Mouse (Mus musculus) ES-E14 (cell line): ENCODE measurements around the gene Artn. TPM values are rescaled to one million over a fixed set of nuclear protein-coding genes. Genes with fewer than 3 reads are reported as not detected.

ENCODE experiments used
- DNase-seq: peaks from one replicate; pipeline ENCODE4 v3.0.0-alpha.2; 2013; ENCODE audit warnings: low read depth, low spot score
- H3K27ac ChIP-seq: 2 replicates; pipeline ENCODE4 v1.5.1; 2012; ENCODE audit warnings: low read depth, mild to moderate bottlenecking, low read length, moderate library complexity, mixed read lengths; ENCODE audit not compliant: poor library complexity, insufficient read depth, severe bottlenecking
- H3K36me3 ChIP-seq: 2 replicates; pipeline ENCODE4 v1.6.1; 2012; ENCODE audit warnings: mild to moderate bottlenecking, low read length, moderate library complexity, mixed read lengths; ENCODE audit not compliant: control insufficient read depth, poor library complexity, insufficient read depth, severe bottlenecking
- H3K4me1 ChIP-seq, 2 experiments: fragments of 150-350 bp in 1 of 2; sonication (generic) in 1 of 2; 2 replicates each; pipeline ENCODE4 v1.6.1; 2012; ENCODE audit warnings: low read length in 2 of 2, mild to moderate bottlenecking in 1 of 2, mixed read lengths in 1 of 2; ENCODE audit not compliant: control insufficient read depth in 2 of 2, insufficient read depth in 2 of 2, poor library complexity in 1 of 2
- H3K4me3 ChIP-seq, 2 experiments: fragments of 150-350 bp in 1 of 2; sonication (generic) in 1 of 2; 2 replicates each; pipeline ENCODE4 v1.5.1; 2012; ENCODE audit warnings: low read length in 2 of 2, low read depth in 1 of 2, mild to moderate bottlenecking in 1 of 2, mixed read lengths in 1 of 2; ENCODE audit not compliant: insufficient read depth in 1 of 2, poor library complexity in 1 of 2, severe bottlenecking in 1 of 2
- H3K9ac ChIP-seq: 2 replicates; pipeline ENCODE4 v1.6.1; 2012; ENCODE audit warnings: low read depth, mild to moderate bottlenecking, low read length, mixed read lengths; ENCODE audit not compliant: poor library complexity, insufficient read depth, severe bottlenecking
- H3K9me3 ChIP-seq: fragments of 150-350 bp; sonication (generic); 2 replicates; pipeline ENCODE4 v1.6.1; 2012; ENCODE audit warnings: low read depth, mild to moderate bottlenecking, low read length; ENCODE audit not compliant: control insufficient read depth, insufficient read depth
- CHD2 ChIP-seq: IDR thresholded peaks from 2 replicates; pipeline ENCODE4 v1.6.1; 2014; ENCODE audit warnings: mild to moderate bottlenecking, low read depth, low read length, inconsistent platforms
- HCFC1 ChIP-seq: IDR thresholded peaks from 2 replicates; pipeline ENCODE4 v1.6.1; 2012; ENCODE audit warnings: low read length, inconsistent platforms, borderline replicate concordance; ENCODE audit not compliant: insufficient read depth
- MAFK ChIP-seq: IDR thresholded peaks from 2 replicates; pipeline ENCODE4 v1.6.1; 2014; ENCODE audit warnings: mild to moderate bottlenecking, low read depth, low read length, inconsistent platforms; ENCODE audit not compliant: insufficient read depth
- ZC3H11A ChIP-seq: IDR thresholded peaks from 2 replicates; pipeline ENCODE4 v1.6.1; 2012; ENCODE audit warnings: low read depth, mild to moderate bottlenecking, inconsistent platforms, low read length, borderline replicate concordance
- ZNF384 ChIP-seq: IDR thresholded peaks from 2 replicates; pipeline ENCODE4 v1.6.1; 2012; ENCODE audit warnings: low read depth, low read length, inconsistent platforms
- in situ Hi-C, 2 experiments: fragments of 600-800 bp; cut with MboI; formaldehyde crosslinking; loops; one replicate each; pipeline ENCODE4 v1.15.1; 2025; ENCODE audit warnings: low sequenced_read_pairs in 2 of 2, inconsistent platforms in 1 of 2; ENCODE audit not compliant: unreplicated experiment in 2 of 2
- total RNA-seq: library from RNA; depleted of rRNA; stranded (reverse); fragments of 300-350 nt; gene quantifications from 2 replicates; pipeline ENCODE4 v1.2.3, GENCODE M21; 2012

Artn gene
- total RNA-seq, 1 experiment: 0.94 TPM

GRCm38 (mm10) chr4:117914591-117915442 is 14.7 kb downstream of the Artn start, which contains the start of gene Ipo13:
Ipo13 (minus strand) TSS chr4:117914999.
- Histone ChIP-seq H3K27ac (peak within 1 kb of the TSS; percentile 89), H3K9ac (peak within 1 kb of the TSS; percentile 95), H3K4me3 (peak within 1 kb of the TSS; percentile 69 to 91), H3K36me3 (peaks cover 12% of the 10 kb centered on the region), H3K4me1 (peaks cover 0 to 10% of the 10 kb centered on the region in 2 experiments; a peak in 2 of 4 replicates), H3K9me3 (no peaks in the 10 kb centered on the region)
- in situ Hi-C loops: no loop called here
- TF ChIP-seq MAFK (no peak), ZC3H11A (no peak), HCFC1 (peak; percentile 97), ZNF384 (no peak), CHD2 (no peak)
- peak; percentile 90 for DNase-seq

- peak overlapping the region; percentile 95 for H3K9ac ChIP-seq
- peak overlapping the region; percentile 69 to 91 for H3K4me3 ChIP-seq
- TF ChIP-seq HCFC1: no peak
- no peak for TF ChIP-seq ZC3H11A
- TF ChIP-seq ZNF384: no peak
- no peak for TF ChIP-seq CHD2
- TF ChIP-seq MAFK: no peak
- H3K9me3 ChIP-seq: no peaks in the 10 kb centered on the region
- in situ Hi-C loops: no loop called here
- peaks cover 0 to 10% of the 10 kb centered on the region in 2 experiments; a peak in 2 of 4 replicates for H3K4me1 ChIP-seq
- peaks cover 12% of the 10 kb centered on the region for H3K36me3 ChIP-seq
- no peak for DNase-seq
- H3K27ac ChIP-seq: no peak overlapping the region; the same call in 1 of the 2 replicates
Observed at GRCm38 (mm10) chr4:117914031-117914430, 15.5 kb downstream of the Artn start.

GRCm38 (mm10) chr4:117913421-117913820 is 16.1 kb downstream of the Artn start:
- in situ Hi-C loops: no loop called here
- Histone ChIP-seq H3K4me3 (peak overlapping the region in 1 of 2 experiments; percentile 91; a peak in 1 of 4 replicates), H3K9ac (peak overlapping the region; percentile 95; the same call in 1 of the 2 replicates), H3K27ac (no peak overlapping the region), H3K9me3 (no peaks in the 10 kb centered on the region), H3K36me3 (peaks cover 12% of the 10 kb centered on the region), H3K4me1 (peaks cover 0 to 10% of the 10 kb centered on the region in 2 experiments; a peak in 2 of 4 replicates)
- no peak for DNase-seq
- TF ChIP-seq HCFC1 (no peak), MAFK (no peak), ZNF384 (no peak), CHD2 (no peak), ZC3H11A (no peak)

GRCm38 (mm10) chr4:117912685-117913273 is 16.8 kb downstream of the Artn start:
- in situ Hi-C loops: no loop called here
- Histone ChIP-seq H3K9ac (no peak overlapping the region), H3K27ac (no peak overlapping the region), H3K4me1 (peaks cover 0 to 10% of the 10 kb centered on the region in 2 experiments; a peak in 2 of 4 replicates), H3K9me3 (no peaks in the 10 kb centered on the region), H3K4me3 (no peak overlapping the region), H3K36me3 (peaks cover 15% of the 10 kb centered on the region)
- TF ChIP-seq MAFK (no peak), ZNF384 (no peak), HCFC1 (no peak)
- no peak for DNase-seq
